Mouse (Mus musculus) olfactory bulb, adult 2 months (tissue): ENCODE data around the gene Cd44.

Source experiments
- CTCF ChIP-seq: fragments of 200-500 bp; IDR thresholded peaks from 2 replicates; pipeline ENCODE4 v1.5.1; 2012; ENCODE audit warnings: low read depth, mild to moderate bottlenecking, low read length, moderate library complexity; ENCODE audit not compliant: insufficient read depth
- POLR2A ChIP-seq: fragments of 200-500 bp; IDR thresholded peaks from 2 replicates; pipeline ENCODE4 v1.6.1; 2012; ENCODE audit warnings: mild to moderate bottlenecking, low read depth, low read length, moderate library complexity; ENCODE audit not compliant: insufficient read depth

DNA sequence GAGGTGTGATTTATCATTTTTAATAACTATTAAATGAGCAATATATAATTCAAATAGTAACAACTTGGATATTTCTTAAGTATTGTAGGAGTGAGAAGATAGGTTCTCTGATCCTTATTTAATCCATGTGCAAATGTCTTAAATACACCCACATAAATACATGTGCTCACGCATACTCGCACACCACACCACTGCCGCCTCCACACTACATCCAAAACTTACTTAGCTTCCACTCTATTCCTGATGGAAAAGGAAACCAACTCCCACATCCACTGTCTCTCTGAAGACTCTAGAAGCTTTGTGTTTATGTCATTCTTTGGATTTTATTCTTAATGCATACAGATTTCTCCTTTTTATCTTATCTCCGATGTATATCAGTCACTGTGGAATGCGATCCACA, 129.2 kb downstream of the Cd44 start:
- TF ChIP-seq CTCF (no peak), POLR2A (no peak)
